Mouse (Mus musculus): Measurements from ENCODE around the gene Celsr1. TPM values are rescaled to one million over a fixed set of nuclear protein-coding genes. Genes with fewer than 3 reads are reported as not detected.

The Celsr1 gene
- polyA plus RNA-seq, 1 experiment = 2.9 TPM

- no peaks in the 10 kb centered on the region for H3K27me3 ChIP-seq (ENCODE audit: control insufficient read depth, insufficient read depth, low read length)
- 50% methylated on average over 2 of the region's 2 CpGs for WGBS
- TF ChIP-seq POLR2A (IDR thresholded peaks at IDR 0.05; ENCODE audit: low read depth, low read length) (no peak), CTCF (IDR thresholded peaks at IDR 0.05; ENCODE audit: extremely low read depth, insufficient read length, insufficient replicate concordance, low read depth, low read length) (peak; percentile 69; the same call in 1 of the 2 replicates)
- peaks cover 13% of the 10 kb centered on the region for H3K4me1 ChIP-seq (ENCODE audit: control insufficient read depth, insufficient read depth, insufficient read length, low read length)
- no peak overlapping the region for H3K27ac ChIP-seq (ENCODE audit: insufficient read depth, low read depth, low read length)
- no peak overlapping the region for H3K4me3 ChIP-seq (ENCODE audit: low read depth, low read length)
- H3K36me3 ChIP-seq (ENCODE audit: control insufficient read depth, insufficient read depth, low read length) = no peaks in the 10 kb centered on the region
Observed at GRCm38 (mm10) chr15:85913605-85914004, 120.0 kb downstream of the Celsr1 start.

GRCm38 (mm10) chr15:85909931-85910330 is 123.6 kb downstream of the Celsr1 start:
- TF ChIP-seq POLR2A (IDR thresholded peaks at IDR 0.05; ENCODE audit: low read depth, low read length) (no peak), CTCF (IDR thresholded peaks at IDR 0.05; ENCODE audit: extremely low read depth, insufficient read length, insufficient replicate concordance, low read depth, low read length) (no peak)
- Histone ChIP-seq H3K27me3 (ENCODE audit: control insufficient read depth, insufficient read depth, low read length) (no peaks in the 10 kb centered on the region), H3K4me1 (ENCODE audit: control insufficient read depth, insufficient read depth, insufficient read length, low read length) (peaks cover 16% of the 10 kb centered on the region), H3K27ac (ENCODE audit: insufficient read depth, low read depth, low read length) (no peak overlapping the region), H3K36me3 (ENCODE audit: control insufficient read depth, insufficient read depth, low read length) (no peaks in the 10 kb centered on the region), H3K4me3 (ENCODE audit: low read depth, low read length) (no peak overlapping the region)
- WGBS = 12% methylated on average over 10 of the region's 10 CpGs

GRCm38 (mm10) chr15:85909492-85909829 is 124.1 kb downstream of the Celsr1 start:
- TF ChIP-seq CTCF (IDR thresholded peaks at IDR 0.05; ENCODE audit: extremely low read depth, insufficient read length, insufficient replicate concordance, low read depth, low read length) = no peak
- TF ChIP-seq POLR2A (IDR thresholded peaks at IDR 0.05; ENCODE audit: low read depth, low read length) = no peak
- peaks cover 16% of the 10 kb centered on the region for H3K4me1 ChIP-seq (ENCODE audit: control insufficient read depth, insufficient read depth, insufficient read length, low read length)
- H3K36me3 ChIP-seq (ENCODE audit: control insufficient read depth, insufficient read depth, low read length) = no peaks in the 10 kb centered on the region
- H3K27ac ChIP-seq (ENCODE audit: insufficient read depth, low read depth, low read length) = no peak overlapping the region
- no peak overlapping the region for H3K4me3 ChIP-seq (ENCODE audit: low read depth, low read length)
- no peaks in the 10 kb centered on the region for H3K27me3 ChIP-seq (ENCODE audit: control insufficient read depth, insufficient read depth, low read length)
- WGBS = 32% methylated on average over 3 of the region's 3 CpGs

GRCm38 (mm10) chr15:85908660-85909491 is 124.7 kb downstream of the Celsr1 start:
- Histone ChIP-seq H3K4me1 (ENCODE audit: control insufficient read depth, insufficient read depth, insufficient read length, low read length) (peaks cover 16% of the 10 kb centered on the region), H3K4me3 (ENCODE audit: low read depth, low read length) (no peak overlapping the region), H3K36me3 (ENCODE audit: control insufficient read depth, insufficient read depth, low read length) (no peaks in the 10 kb centered on the region), H3K27me3 (ENCODE audit: control insufficient read depth, insufficient read depth, low read length) (no peaks in the 10 kb centered on the region), H3K27ac (ENCODE audit: insufficient read depth, low read depth, low read length) (no peak overlapping the region)
- TF ChIP-seq CTCF (IDR thresholded peaks at IDR 0.05; ENCODE audit: extremely low read depth, insufficient read length, insufficient replicate concordance, low read depth, low read length) (no peak), POLR2A (IDR thresholded peaks at IDR 0.05; ENCODE audit: low read depth, low read length) (no peak)
- 64% methylated on average over 7 of the region's 7 CpGs for WGBS

GRCm38 (mm10) chr15:85903826-85904225 is 129.8 kb downstream of the Celsr1 start:
- no peaks in the 10 kb centered on the region for H3K36me3 ChIP-seq (ENCODE audit: control insufficient read depth, insufficient read depth, low read length)
- H3K27ac ChIP-seq (ENCODE audit: insufficient read depth, low read depth, low read length) = no peak overlapping the region
- TF ChIP-seq POLR2A (IDR thresholded peaks at IDR 0.05; ENCODE audit: low read depth, low read length) = no peak
- peak; percentile 18; the same call in 1 of the 2 replicates for TF ChIP-seq CTCF (IDR thresholded peaks at IDR 0.05; ENCODE audit: extremely low read depth, insufficient read length, insufficient replicate concordance, low read depth, low read length)
- no peaks in the 10 kb centered on the region for H3K27me3 ChIP-seq (ENCODE audit: control insufficient read depth, insufficient read depth, low read length)
- H3K4me1 ChIP-seq (ENCODE audit: control insufficient read depth, insufficient read depth, insufficient read length, low read length) = peaks cover 4% of the 10 kb centered on the region; the same call in 1 of the 2 replicates
- H3K4me3 ChIP-seq (ENCODE audit: low read depth, low read length) = no peak overlapping the region
- 64% methylated on average over 8 of the region's 8 CpGs for WGBS

GRCm38 (mm10) chr15:85902505-85902904 is 131.1 kb downstream of the Celsr1 start:
- WGBS = 84% methylated on average over 10 of the region's 10 CpGs
- H3K27me3 ChIP-seq (ENCODE audit: control insufficient read depth, insufficient read depth, low read length) = no peaks in the 10 kb centered on the region
- H3K4me1 ChIP-seq (ENCODE audit: control insufficient read depth, insufficient read depth, insufficient read length, low read length) = no peaks in the 10 kb centered on the region
- H3K4me3 ChIP-seq (ENCODE audit: low read depth, low read length) = no peak overlapping the region
- no peak overlapping the region for H3K27ac ChIP-seq (ENCODE audit: insufficient read depth, low read depth, low read length)
- TF ChIP-seq CTCF (IDR thresholded peaks at IDR 0.05; ENCODE audit: extremely low read depth, insufficient read length, insufficient replicate concordance, low read depth, low read length) (no peak), POLR2A (IDR thresholded peaks at IDR 0.05; ENCODE audit: low read depth, low read length) (no peak)
- H3K36me3 ChIP-seq (ENCODE audit: control insufficient read depth, insufficient read depth, low read length) = peaks cover 6% of the 10 kb centered on the region

GRCm38 (mm10) chr15:85900801-85901200 is 132.8 kb downstream of the Celsr1 start:
- H3K27ac ChIP-seq (ENCODE audit: insufficient read depth, low read depth, low read length) = no peak overlapping the region
- 81% methylated on average over 12 of the region's 12 CpGs for WGBS
- no peak for TF ChIP-seq POLR2A (IDR thresholded peaks at IDR 0.05; ENCODE audit: low read depth, low read length)
- no peak for TF ChIP-seq CTCF (IDR thresholded peaks at IDR 0.05; ENCODE audit: extremely low read depth, insufficient read length, insufficient replicate concordance, low read depth, low read length)

More at GRCm38 (mm10) chr15:85900801-85901200, 132.8 kb downstream of the Celsr1 start:
- peaks cover 14% of the 10 kb centered on the region for H3K36me3 ChIP-seq (ENCODE audit: control insufficient read depth, insufficient read depth, low read length)
- no peaks in the 10 kb centered on the region for H3K4me1 ChIP-seq (ENCODE audit: control insufficient read depth, insufficient read depth, insufficient read length, low read length)
- no peak overlapping the region for H3K4me3 ChIP-seq (ENCODE audit: low read depth, low read length)
- no peaks in the 10 kb centered on the region for H3K27me3 ChIP-seq (ENCODE audit: control insufficient read depth, insufficient read depth, low read length)
